8 mouse cellular contexts compared by ENCODE assay signal in the genomic region with DNA sequence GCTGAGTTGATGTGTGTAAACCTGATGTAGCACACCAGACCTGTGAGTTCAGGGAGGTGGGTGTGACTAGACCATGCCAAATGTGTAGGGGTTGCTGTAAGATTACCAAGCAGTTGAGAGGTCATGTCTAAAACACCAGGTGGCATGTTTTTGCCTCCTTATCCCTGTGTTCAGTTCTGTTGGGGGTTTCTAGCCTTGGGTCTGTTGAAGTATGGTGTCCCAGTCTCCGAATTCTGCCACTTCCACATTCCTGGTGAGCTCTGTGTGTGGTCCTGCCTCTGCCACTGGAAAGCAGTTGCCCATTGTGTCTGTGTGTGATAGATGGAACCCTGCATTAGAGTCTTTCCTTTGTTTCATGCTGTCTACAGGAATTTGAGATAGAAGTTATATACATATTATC. TPM values are rescaled to one million over a fixed set of nuclear protein-coding genes. Genes with fewer than 3 reads are reported as not detected.
DNase-seq lines count a peak whose midpoint lies in the region; ATAC-seq lines count a peak whose summit lies in the region.

No protein-coding gene starts in this region.

- no peaks in the 10 kb centered on the region for H3K27me3 ChIP-seq in hindbrain, embryonic 16.5 days (replicated peaks; ENCODE audit: control insufficient read depth, insufficient read depth, low read length)
- H3K27me3 ChIP-seq in midbrain, embryonic 16.5 days (ENCODE audit: control insufficient read depth, insufficient read depth, low read depth, low read length) = no peaks in the 10 kb centered on the region

- H3K36me3 ChIP-seq in hindbrain, embryonic 16.5 days (ENCODE audit: control insufficient read depth, insufficient read depth, low read length) = no peaks in the 10 kb centered on the region
- no peaks in the 10 kb centered on the region for H3K36me3 ChIP-seq in midbrain, embryonic 16.5 days (ENCODE audit: control insufficient read depth, insufficient read depth, low read length)

- H3K4me3 ChIP-seq in hindbrain, embryonic 16.5 days (ENCODE audit: low read length) = peak overlapping the region; percentile 70
- H3K4me3 ChIP-seq in midbrain, embryonic 16.5 days (ENCODE audit: low read depth, low read length) = peak overlapping the region; percentile 86

- H3K9ac ChIP-seq in hindbrain, embryonic 16.5 days (ENCODE audit: low read depth, low read length) = 0 out of 2 replicates have a peak overlapping the region, but pooled peaks have one; percentile 13
- H3K9ac ChIP-seq in midbrain, embryonic 16.5 days (ENCODE audit: low read depth, low read length) = peak overlapping the region; percentile 40

- H3K4me2 ChIP-seq in hindbrain, embryonic 16.5 days (ENCODE audit: low read length) = peak overlapping the region; percentile 58
- peak overlapping the region; percentile 55 for H3K4me2 ChIP-seq in midbrain, embryonic 16.5 days (ENCODE audit: low read length)

- peak; percentile 86 for DNase-seq in heart, adult 11 months
- no peak for DNase-seq in heart, adult 9 months (ENCODE audit: low spot score in 2 of 2)
- DNase-seq in embryo, embryonic 10.5 days (ENCODE audit: low spot score) = peak; percentile 22
- no peak for DNase-seq in left cerebral cortex, adult 8-10 months (ENCODE audit: low spot score in 2 of 2)
- no peak for DNase-seq in yolk sac, embryonic 10.5 days (ENCODE audit: low spot score)
- DNase-seq in gastrocnemius, postnatal 25 days = no peak

- ATAC-seq in hindbrain, embryonic 16.5 days = no peak
- ATAC-seq in midbrain, embryonic 16.5 days = no peak

- H3K27ac ChIP-seq in hindbrain, embryonic 16.5 days (ENCODE audit: low read depth, low read length) = no peak overlapping the region
- H3K27ac ChIP-seq in midbrain, embryonic 16.5 days (ENCODE audit: low read length) = no peak overlapping the region

- H3K9me3 ChIP-seq in hindbrain, embryonic 16.5 days (ENCODE audit: control insufficient read depth, low read length) = no peaks in the 10 kb centered on the region
- H3K9me3 ChIP-seq in midbrain, embryonic 16.5 days (replicated peaks; ENCODE audit: control insufficient read depth, low read length, poor library complexity, severe bottlenecking) = no peaks in the 10 kb centered on the region

- H3K4me1 ChIP-seq in hindbrain, embryonic 16.5 days (ENCODE audit: control insufficient read depth, insufficient read depth, low read depth, low read length) = peaks cover 18% of the 10 kb centered on the region
- H3K4me1 ChIP-seq in midbrain, embryonic 16.5 days (ENCODE audit: control insufficient read depth, insufficient read depth, low read length) = peaks cover 16% of the 10 kb centered on the region

- WGBS in hindbrain, embryonic 16.5 days = 18% methylated on average over 1 of the region's 1 CpGs
- 13% methylated on average over 1 of the region's 1 CpGs for WGBS in midbrain, embryonic 16.5 days

RNA-seq across cellular contexts. Expression of a gene that starts 1.7 kb away (rescaled TPM):
- 45.3 and 49.4 TPM in 2 replicates for polyA plus RNA-seq in hindbrain, embryonic 16.5 days (2015; fragmentation: Nextera tagmentation; extraction: Ambion mirVana)
- 46.0 and 46.3 TPM in 2 replicates for polyA plus RNA-seq in midbrain, embryonic 16.5 days (2015; fragmentation: Nextera tagmentation; extraction: Ambion mirVana)
- 10 to 100 TPM; 30.0 to 32.8 (median 31.5) TPM for total RNA-seq in left cerebral cortex, adult 8-10 months (2022)
- 10 to 100 TPM; 16.1 to 21.7 TPM for total RNA-seq in gastrocnemius, postnatal 25 days (2021)

Comparison
In these comparisons a context has a peak if more than half of its experiments do, and no peak if none do; other contexts are left out.
1. DNase-seq: peak in heart, adult 11 months (single experiment) and embryo, embryonic 10.5 days (single experiment); none in heart, adult 9 months (0 of 2), left cerebral cortex, adult 8-10 months (0 of 2), yolk sac, embryonic 10.5 days (single experiment) and gastrocnemius, postnatal 25 days (single experiment).